Mouse (Mus musculus) CH12.LX (cell line): ENCODE data around the gene Ccdc142. TPM values are rescaled to one million over a fixed set of nuclear protein-coding genes. Genes with fewer than 3 reads are reported as not detected.
A peak's percentile ranks its signal among the peaks of the same experiment; 100 is the strongest.

Experiments
- DNase-seq: peaks from one replicate; pipeline ENCODE4 v3.0.0-alpha.2; 2013; ENCODE audit errors: extremely low read depth
- H3K27ac ChIP-seq: 2 replicates; pipeline ENCODE4 v1.5.1; 2012; ENCODE audit warnings: low read depth, mild to moderate bottlenecking, control low read depth, moderate library complexity; ENCODE audit not compliant: insufficient read depth
- H3K27me3 ChIP-seq: replicated peaks from 2 replicates; pipeline ENCODE3; 2012; ENCODE audit warnings: inconsistent platforms
- H3K36me3 ChIP-seq, 2 experiments: replicated peaks in 1 of 2; 2 replicates each; pipeline versions ENCODE3 to v1.6.1; 2012; ENCODE audit warnings: inconsistent platforms in 1 of 2, low read length in 1 of 2, mild to moderate bottlenecking in 1 of 2, mixed read lengths in 1 of 2, moderate library complexity in 1 of 2; ENCODE audit not compliant: control insufficient read depth in 1 of 2, insufficient read depth in 1 of 2
- H3K4me1 ChIP-seq, 2 experiments: 2 replicates each; pipeline ENCODE4 v1.6.1; 2012; ENCODE audit warnings: inconsistent platforms in 1 of 2, moderate library complexity in 1 of 2; ENCODE audit not compliant: insufficient read depth in 2 of 2, control insufficient read depth in 1 of 2
- H3K4me2 ChIP-seq: 2 replicates; pipeline ENCODE4 v1.6.1; 2012; ENCODE audit warnings: low read depth, mild to moderate bottlenecking, control low read depth; ENCODE audit not compliant: poor library complexity, insufficient read depth, severe bottlenecking
- H3K4me3 ChIP-seq, 3 experiments: fragments of 150-350 bp in 1 of 3; sonication (generic) in 1 of 3; replicated peaks in 1 of 3; 2 replicates each; pipeline versions ENCODE3 to v1.5.1; 2011 to 2012; ENCODE audit warnings: low read depth in 2 of 3, low read length in 2 of 3, mild to moderate bottlenecking in 2 of 3, moderate library complexity in 2 of 3, control low read depth in 1 of 3, improper control_type of control experiment in 1 of 3, inconsistent platforms in 1 of 3, mixed read lengths in 1 of 3; ENCODE audit not compliant: poor library complexity in 1 of 3
- H3K79me2 ChIP-seq: replicated peaks from 2 replicates; pipeline ENCODE4 v1.6.1; 2012; ENCODE audit warnings: mild to moderate bottlenecking, moderate library complexity; ENCODE audit not compliant: control insufficient read depth, poor library complexity, insufficient read depth, severe bottlenecking; ENCODE audit errors: extremely low read depth
- H3K9ac ChIP-seq: 2 replicates; pipeline ENCODE4 v1.6.1; 2012; ENCODE audit warnings: low read depth, mild to moderate bottlenecking, control low read depth, moderate library complexity; ENCODE audit not compliant: insufficient read depth
- H3K9me3 ChIP-seq: replicated peaks from 2 replicates; pipeline ENCODE3; 2012; ENCODE audit warnings: low read length, inconsistent platforms, mixed read lengths
- CTCF ChIP-seq, 2 experiments: IDR thresholded peaks in 1 of 2; conservative IDR thresholded peaks in 1 of 2; 2 replicates each; pipeline ENCODE4 v1.5.1; 2011 to 2012; ENCODE audit warnings: low read depth in 2 of 2, low read length in 2 of 2, improper control_type of control experiment in 1 of 2, inconsistent platforms in 1 of 2, mild to moderate bottlenecking in 1 of 2, moderate library complexity in 1 of 2
- E2F4 ChIP-seq: IDR thresholded peaks from 2 replicates; pipeline ENCODE4 v1.6.1; 2011; ENCODE audit warnings: low read depth, low read length, improper control_type of control experiment; ENCODE audit not compliant: insufficient replicate concordance
- EP300 ChIP-seq: IDR thresholded peaks from 2 replicates; pipeline ENCODE4 v1.6.1; 2011; ENCODE audit warnings: low read length, improper control_type of control experiment
- ETS1 ChIP-seq: conservative IDR thresholded peaks from 2 replicates; pipeline ENCODE4 v1.6.1; 2012; ENCODE audit warnings: low read depth, mild to moderate bottlenecking, inconsistent platforms, low read length, improper control_type of control experiment, moderate library complexity
- JUN ChIP-seq: IDR thresholded peaks from 2 replicates; pipeline ENCODE4 v1.6.1; 2011; ENCODE audit warnings: low read depth, mild to moderate bottlenecking, low read length, improper control_type of control experiment, moderate library complexity; ENCODE audit not compliant: insufficient read depth
- KAT2A ChIP-seq: IDR thresholded peaks from 2 replicates; pipeline ENCODE4 v1.6.1; 2012; ENCODE audit warnings: low read length, improper control_type of control experiment, inconsistent platforms; ENCODE audit not compliant: insufficient replicate concordance
- MAFK ChIP-seq: IDR thresholded peaks from 2 replicates; pipeline ENCODE4 v1.6.1; 2011; ENCODE audit warnings: low read length, improper control_type of control experiment; ENCODE audit not compliant: insufficient replicate concordance
- NELFE ChIP-seq: IDR thresholded peaks from 2 replicates; pipeline ENCODE4 v1.6.1; 2011; ENCODE audit warnings: low read depth, low read length, improper control_type of control experiment
- PAX5 ChIP-seq: IDR thresholded peaks from 2 replicates; pipeline ENCODE4 v1.6.1; 2012; ENCODE audit warnings: low read length, inconsistent platforms, mixed read lengths
- POLR2AphosphoS2 ChIP-seq: IDR thresholded peaks from 2 replicates; pipeline ENCODE4 v1.6.1; 2011; ENCODE audit warnings: low read depth, low read length, improper control_type of control experiment
- RAD21 ChIP-seq: IDR thresholded peaks from 2 replicates; pipeline ENCODE4 v1.6.1; 2011; ENCODE audit warnings: low read depth, mild to moderate bottlenecking, low read length, improper control_type of control experiment, moderate library complexity
- SIN3A ChIP-seq: IDR thresholded peaks from 2 replicates; pipeline ENCODE4 v1.6.1; 2012; ENCODE audit warnings: low read length, improper control_type of control experiment, inconsistent platforms
- TBP ChIP-seq: conservative IDR thresholded peaks from 2 replicates; pipeline ENCODE4 v1.6.1; 2011; ENCODE audit warnings: low read depth, low read length, improper control_type of control experiment
- UBTF ChIP-seq: IDR thresholded peaks from 2 replicates; pipeline ENCODE4 v1.6.1; 2012; ENCODE audit warnings: low read depth, mild to moderate bottlenecking, inconsistent platforms, low read length, improper control_type of control experiment, moderate library complexity
- USF2 ChIP-seq: conservative IDR thresholded peaks from 2 replicates; pipeline ENCODE4 v1.6.1; 2011; ENCODE audit warnings: low read depth, low read length, improper control_type of control experiment
- ZMIZ1 ChIP-seq: IDR thresholded peaks from 2 replicates; pipeline ENCODE4 v1.6.1; 2012; ENCODE audit warnings: low read depth, mild to moderate bottlenecking, inconsistent platforms, low read length, improper control_type of control experiment
- ZNF384 ChIP-seq: IDR thresholded peaks from 2 replicates; pipeline ENCODE4 v1.6.1; 2012; ENCODE audit warnings: low read depth, low read length, improper control_type of control experiment, inconsistent platforms
- dilution Hi-C: fragments of 300-500 bp; cut with MboI; formaldehyde crosslinking; loops from 2 replicates; pipeline ENCODE4 v1.14.3; 2020; ENCODE audit warnings: low sequenced_read_pairs; ENCODE audit not compliant: extremely low pct_unique_long_range_greater_than_20kb, extremely low pct_ligation_motif_present
- in situ Hi-C: fragments of 300-500 bp; cut with MboI; formaldehyde crosslinking; loops from 3 replicates; pipeline ENCODE4 v1.14.3; 2019; ENCODE audit warnings: low sequenced_read_pairs, low pct_ligation_motif_present, low pct_unique_long_range_greater_than_20kb, mixed read lengths
- polyA plus RNA-seq: library from polyadenylated mRNA; unstranded; fragments of >175 nt; gene quantifications from 2 replicates; pipeline ENCODE4 v1.2.1, GENCODE M21; 2012; ENCODE audit warnings: low read depth; ENCODE audit not compliant: insufficient read length
- total RNA-seq, 2 experiments: library from RNA; depleted of rRNA; stranded (reverse); fragments of 300-350 nt in 1 of 2; fragments of >200 nt in 1 of 2; gene quantifications; 2 replicates each; pipeline ENCODE4 v1.2.3; 2012 to 2014

The Ccdc142 gene
- total and polyA plus RNA-seq, 3 experiments, result 0.38 to 3.1 (median 1.7) TPM

- no peak for DNase-seq
- Histone ChIP-seq H3K9ac (no peak overlapping the region), H3K4me1 (peaks cover 7 to 28% of the 10 kb centered on the region in 2 experiments; a peak in 3 of 4 replicates), H3K4me3 (no peak overlapping the region), H3K79me2 (no peaks in the 10 kb centered on the region), H3K27ac (no peak overlapping the region), H3K36me3 (peaks cover 11 to 35% of the 10 kb centered on the region in 2 experiments), H3K4me2 (no peak overlapping the region), H3K9me3 (no peaks in the 10 kb centered on the region), H3K27me3 (peaks cover 3% of the 10 kb centered on the region)
- TF ChIP-seq USF2 (no peak), UBTF (no peak), SIN3A (no peak), MAFK (no peak), E2F4 (no peak), ETS1 (no peak), TBP (no peak)
- in situ Hi-C loops, result no loop called here
- dilution Hi-C loops, result no loop called here
Measured at GRCm38 (mm10) chr6:83080210-83080609, 21.2 kb upstream of the Ccdc142 start.

DNA sequence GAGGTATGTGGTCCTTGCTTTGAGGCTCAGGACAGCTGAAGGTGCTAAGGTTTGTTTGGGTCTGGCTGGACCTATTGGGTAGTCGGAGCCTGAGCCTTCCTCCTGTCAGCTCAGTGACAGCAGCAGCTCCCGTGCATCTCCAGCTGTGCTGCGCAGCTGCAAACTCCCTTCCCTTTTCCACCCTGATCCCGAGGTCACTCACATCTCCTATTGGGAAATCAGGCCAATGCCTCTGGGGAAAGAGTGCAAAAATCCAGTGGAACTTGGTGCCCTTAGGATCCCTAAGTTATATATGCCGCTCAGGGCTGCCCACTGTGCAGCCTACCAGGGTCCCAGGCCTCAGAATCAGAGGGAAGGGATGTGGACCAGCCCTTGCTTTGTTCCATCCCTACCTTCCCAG, 17.9 kb upstream of the Ccdc142 start:
- dilution Hi-C loops, result no loop called here
- Histone ChIP-seq H3K36me3 (peaks cover 11 to 38% of the 10 kb centered on the region in 2 experiments), H3K4me2 (no peak overlapping the region), H3K4me1 (peaks cover 7 to 21% of the 10 kb centered on the region in 2 experiments; a peak in 3 of 4 replicates), H3K9ac (no peak overlapping the region), H3K4me3 (no peak overlapping the region), H3K27me3 (no peaks in the 10 kb centered on the region), H3K79me2 (no peaks in the 10 kb centered on the region), H3K9me3 (no peaks in the 10 kb centered on the region), H3K27ac (no peak overlapping the region)
- TF ChIP-seq PAX5, result no peak
- TF ChIP-seq JUN, result no peak
- no peak for TF ChIP-seq KAT2A
- no peak for TF ChIP-seq CTCF (conservative IDR thresholded peaks at IDR 0.05 in 1 of 2, IDR thresholded peaks at IDR 0.05 in 1 of 2; ENCODE audit: low read depth in 2 of 2, low read length in 2 of 2)
- no peak for TF ChIP-seq E2F4
- TF ChIP-seq ZMIZ1, result no peak
- TF ChIP-seq RAD21, result no peak
- TF ChIP-seq, all 38 proteins: peak for 0
- in situ Hi-C loops, result no loop called here
- DNase-seq, result no peak

- Histone ChIP-seq H3K27me3 (no peaks in the 10 kb centered on the region), H3K4me1 (peaks cover 6 to 14% of the 10 kb centered on the region in 2 experiments; a peak in 3 of 4 replicates), H3K4me3 (no peak overlapping the region), H3K9ac (no peak overlapping the region), H3K4me2 (no peak overlapping the region), H3K9me3 (no peaks in the 10 kb centered on the region), H3K36me3 (peaks cover 11 to 38% of the 10 kb centered on the region in 2 experiments), H3K79me2 (no peaks in the 10 kb centered on the region), H3K27ac (no peak overlapping the region)
- no peak for TF ChIP-seq EP300
- no peak for TF ChIP-seq NELFE
- no peak for TF ChIP-seq SIN3A
- no peak for TF ChIP-seq ZNF384
- TF ChIP-seq POLR2AphosphoS2, result no peak
- DNase-seq, result peak; percentile 11
- dilution Hi-C loops (no loop called here), in situ Hi-C loops (no loop called here)
Measured at GRCm38 (mm10) chr6:83084477-83084876, 16.9 kb upstream of the Ccdc142 start.
